Mouse (Mus musculus): ENCODE measurements around the gene Gabrb3.
"Not testable (repeated sequence)": the region's sequence is repeated elsewhere in the genome, so short reads cannot be mapped to it uniquely, and the experiment has no call there.

Gabrb3 gene

GRCm38 (mm10) chr7:57706976-57707740 is 287.7 kb downstream of the Gabrb3 start:
- DNase-seq, result peak in 1 of 2 experiments; percentile 5

GRCm38 (mm10) chr7:57711709-57712108 is 292.2 kb downstream of the Gabrb3 start:
- no peak for DNase-seq

- DNase-seq, result no peak
Observed at GRCm38 (mm10) chr7:57746836-57747235, 327.3 kb downstream of the Gabrb3 start.

- no peak for DNase-seq
Observed at GRCm38 (mm10) chr7:57760466-57760865, 341.0 kb downstream of the Gabrb3 start.

- DNase-seq, result no peak
Observed at GRCm38 (mm10) chr7:57778754-57779153, 359.3 kb downstream of the Gabrb3 start.

- not testable (repeated sequence) for DNase-seq
Observed at GRCm38 (mm10) chr7:57786102-57786501, 366.6 kb downstream of the Gabrb3 start.

GRCm38 (mm10) chr7:57787520-57787919 is 368.0 kb downstream of the Gabrb3 start:
- no peak for DNase-seq

- DNase-seq, result no peak
Observed at GRCm38 (mm10) chr7:57803266-57803665, 383.8 kb downstream of the Gabrb3 start.

- no peak for DNase-seq
Observed at GRCm38 (mm10) chr7:57813716-57814115, 394.2 kb downstream of the Gabrb3 start.

- no peak for DNase-seq
Observed at GRCm38 (mm10) chr7:57842383-57842896, 422.9 kb downstream of the Gabrb3 start.

- no peak for DNase-seq
Observed at GRCm38 (mm10) chr7:57867951-57868350, 448.5 kb downstream of the Gabrb3 start.

Measured in kidney, postnatal 4 days (tissue).